Mouse (Mus musculus): ENCODE data around the gene Tmem230. TPM values are rescaled to one million over a fixed set of nuclear protein-coding genes. Genes with fewer than 3 reads are reported as not detected.

Tmem230 gene
- total and polyA plus RNA-seq, 2 experiments from 2014 or later = 37.1 to 46.1 TPM

GRCm38 (mm10) chr2:132266086-132266485 is 18.5 kb upstream of the Tmem230 start:
- Histone ChIP-seq H3K36me3 (replicated peaks; ENCODE audit: control insufficient read depth, insufficient read depth, low read length) (no peaks in the 10 kb centered on the region), H3K27me3 (ENCODE audit: control insufficient read depth, insufficient read depth, low read length) (no peaks in the 10 kb centered on the region), H3K9ac (replicated peaks; ENCODE audit: low read depth, low read length) (no peak overlapping the region), H3K9me3 (replicated peaks; ENCODE audit: control insufficient read depth, low read length) (no peaks in the 10 kb centered on the region), H3K4me3 (ENCODE audit: low read depth, low read length) (no peak overlapping the region), H3K4me2 (ENCODE audit: low read depth, low read length) (no peak overlapping the region), H3K4me1 (ENCODE audit: control insufficient read depth, insufficient read depth) (peaks cover 46% of the 10 kb centered on the region), H3K27ac (ENCODE audit: low read depth) (no peak overlapping the region)
- WGBS = 88% methylated on average over 3 of the region's 3 CpGs
- no peak for ATAC-seq (ENCODE audit: insufficient read depth, low read depth)
- no peak for DNase-seq (ENCODE audit: low spot score)
- no peak for TF ChIP-seq CTCF (IDR thresholded peaks at IDR 0.05; ENCODE audit: low read depth)
- TF ChIP-seq EP300 (IDR thresholded peaks at IDR 0.05; ENCODE audit: low read depth) = no peak

GRCm38 (mm10) chr2:132265196-132265595 is 17.6 kb upstream of the Tmem230 start:
- TF ChIP-seq CTCF (IDR thresholded peaks at IDR 0.05; ENCODE audit: low read depth) (no peak), EP300 (IDR thresholded peaks at IDR 0.05; ENCODE audit: low read depth) (no peak)
- Histone ChIP-seq H3K4me2 (ENCODE audit: low read depth, low read length) (peak overlapping the region; percentile 86), H3K27ac (ENCODE audit: low read depth) (0 out of 2 replicates have a peak overlapping the region, but pooled peaks have one; percentile 78), H3K4me3 (ENCODE audit: low read depth, low read length) (no peak overlapping the region), H3K36me3 (replicated peaks; ENCODE audit: control insufficient read depth, insufficient read depth, low read length) (no peaks in the 10 kb centered on the region), H3K9ac (replicated peaks; ENCODE audit: low read depth, low read length) (no peak overlapping the region), H3K4me1 (ENCODE audit: control insufficient read depth, insufficient read depth) (peaks cover 38% of the 10 kb centered on the region), H3K27me3 (ENCODE audit: control insufficient read depth, insufficient read depth, low read length) (no peaks in the 10 kb centered on the region), H3K9me3 (replicated peaks; ENCODE audit: control insufficient read depth, low read length) (no peaks in the 10 kb centered on the region)
- WGBS = 75% methylated on average over 9 of the region's 9 CpGs
- DNase-seq (ENCODE audit: low spot score) (peak; percentile 41), ATAC-seq (ENCODE audit: insufficient read depth, low read depth) (no peak)

GRCm38 (mm10) chr2:132264266-132264710 is 16.7 kb upstream of the Tmem230 start:
- ATAC-seq (ENCODE audit: insufficient read depth, low read depth) (no peak), DNase-seq (ENCODE audit: low spot score) (no peak)
- 17% methylated on average over 6 of the region's 6 CpGs for WGBS
- H3K9me3 ChIP-seq (replicated peaks; ENCODE audit: control insufficient read depth, low read length) = no peaks in the 10 kb centered on the region
- H3K36me3 ChIP-seq (replicated peaks; ENCODE audit: control insufficient read depth, insufficient read depth, low read length) = no peaks in the 10 kb centered on the region
- H3K4me3 ChIP-seq (ENCODE audit: low read depth, low read length) = peak overlapping the region; percentile 95
- peak overlapping the region; percentile 86 for H3K4me2 ChIP-seq (ENCODE audit: low read depth, low read length)
- peak overlapping the region; percentile 95; the same call in 1 of the 2 replicates for H3K9ac ChIP-seq (replicated peaks; ENCODE audit: low read depth, low read length)
- peak overlapping the region; percentile 78 for H3K27ac ChIP-seq (ENCODE audit: low read depth)
- TF ChIP-seq CTCF (IDR thresholded peaks at IDR 0.05; ENCODE audit: low read depth) (no peak), EP300 (IDR thresholded peaks at IDR 0.05; ENCODE audit: low read depth) (no peak)
- H3K27me3 ChIP-seq (ENCODE audit: control insufficient read depth, insufficient read depth, low read length) = no peaks in the 10 kb centered on the region
- peaks cover 28% of the 10 kb centered on the region for H3K4me1 ChIP-seq (ENCODE audit: control insufficient read depth, insufficient read depth)

- Histone ChIP-seq H3K27ac (ENCODE audit: low read depth) (peak overlapping the region; percentile 78), H3K36me3 (replicated peaks; ENCODE audit: control insufficient read depth, insufficient read depth, low read length) (no peaks in the 10 kb centered on the region), H3K4me2 (ENCODE audit: low read depth, low read length) (peak overlapping the region; percentile 86), H3K9me3 (replicated peaks; ENCODE audit: control insufficient read depth, low read length) (no peaks in the 10 kb centered on the region), H3K4me1 (ENCODE audit: control insufficient read depth, insufficient read depth) (peaks cover 23% of the 10 kb centered on the region), H3K27me3 (ENCODE audit: control insufficient read depth, insufficient read depth, low read length) (no peaks in the 10 kb centered on the region), H3K9ac (replicated peaks; ENCODE audit: low read depth, low read length) (peak overlapping the region; percentile 95), H3K4me3 (ENCODE audit: low read depth, low read length) (peak overlapping the region; percentile 95)
- no peak for DNase-seq (ENCODE audit: low spot score)
- TF ChIP-seq EP300 (IDR thresholded peaks at IDR 0.05; ENCODE audit: low read depth) = no peak
- no peak for TF ChIP-seq CTCF (IDR thresholded peaks at IDR 0.05; ENCODE audit: low read depth)
- WGBS = 2% methylated on average over 34 of the region's 47 CpGs
- ATAC-seq (ENCODE audit: insufficient read depth, low read depth) = peak; percentile 36
Observed at GRCm38 (mm10) chr2:132263421-132264265, 16.0 kb upstream of the Tmem230 start.

GRCm38 (mm10) chr2:132262879-132263398 is 15.3 kb upstream of the Tmem230 start, which contains the start of gene Cds2:
TSS of gene Cds2 (plus strand) at chr2:132263148.
- Histone ChIP-seq H3K4me3 (ENCODE audit: low read depth, low read length) (peak within 1 kb of the TSS; percentile 95), H3K4me2 (ENCODE audit: low read depth, low read length) (peak within 1 kb of the TSS; percentile 86), H3K36me3 (replicated peaks; ENCODE audit: control insufficient read depth, insufficient read depth, low read length) (no peaks in the 10 kb centered on the region), H3K4me1 (ENCODE audit: control insufficient read depth, insufficient read depth) (peaks cover 23% of the 10 kb centered on the region), H3K27me3 (ENCODE audit: control insufficient read depth, insufficient read depth, low read length) (no peaks in the 10 kb centered on the region), H3K27ac (ENCODE audit: low read depth) (peak within 1 kb of the TSS; percentile 78), H3K9ac (replicated peaks; ENCODE audit: low read depth, low read length) (peak within 1 kb of the TSS; percentile 95), H3K9me3 (replicated peaks; ENCODE audit: control insufficient read depth, low read length) (no peaks in the 10 kb centered on the region)
- under 1% methylated on average over 49 of the region's 49 CpGs for WGBS
- ATAC-seq (ENCODE audit: insufficient read depth, low read depth) (peak; percentile 99), DNase-seq (ENCODE audit: low spot score) (peak; percentile 98)
- TF ChIP-seq EP300 (IDR thresholded peaks at IDR 0.05; ENCODE audit: low read depth) (no peak), CTCF (IDR thresholded peaks at IDR 0.05; ENCODE audit: low read depth) (peak; percentile 93)

Measured in heart, postnatal 0 days (tissue).